In the genomic region with DNA sequence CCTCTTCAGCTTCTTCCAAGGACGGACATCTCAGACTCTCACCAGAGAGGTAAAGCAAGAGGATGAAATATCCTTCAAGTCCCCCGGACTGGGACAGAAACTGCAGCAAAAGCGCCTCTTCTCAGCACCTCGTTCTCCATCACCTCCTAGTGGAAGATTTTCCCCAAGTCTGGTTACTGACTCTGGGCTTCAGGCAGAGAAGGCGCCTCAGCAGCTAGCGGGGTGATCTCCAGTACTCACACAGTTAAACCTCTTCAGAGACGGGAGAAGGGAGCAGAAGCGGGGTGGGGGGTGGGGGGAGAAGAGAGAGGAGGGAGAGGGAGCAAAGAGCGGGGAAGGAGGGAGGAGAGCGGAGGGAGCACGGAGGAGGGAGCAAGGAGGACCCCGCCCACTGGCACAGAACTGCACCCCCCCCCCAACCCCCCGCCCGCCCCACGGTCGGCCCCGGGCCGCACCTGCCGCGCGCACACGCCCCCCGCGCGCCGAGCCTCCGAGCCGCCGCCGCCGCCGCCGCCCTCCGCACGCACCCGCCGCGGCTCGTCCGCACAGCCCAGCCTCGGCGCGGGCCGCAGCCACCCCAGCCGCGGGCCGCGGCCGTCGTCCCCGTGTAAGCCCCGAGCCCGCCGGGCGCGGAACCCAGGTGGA, we compare ENCODE assay signal across 8 mouse cellular contexts. TPM values are rescaled to one million over a fixed set of nuclear protein-coding genes. Genes with fewer than 3 reads are reported as not detected.
A peak's percentile ranks its signal among the peaks of the same experiment; 100 is the strongest.
DNase-seq lines count a peak whose midpoint lies in the region; ATAC-seq and TF ChIP-seq lines count a peak whose summit lies in the region.

No protein-coding gene starts in this region.

- peak overlapping the region; percentile 78 for H3K9ac ChIP-seq in forebrain, embryonic 12.5 days
- peak overlapping the region; percentile 34 for H3K9ac ChIP-seq in intestine, embryonic 14.5 days (ENCODE audit: low read length)
- H3K9ac ChIP-seq in midbrain, embryonic 13.5 days (replicated peaks), result peak overlapping the region; percentile 89

- intact Hi-C loops in left cerebral cortex, postnatal 14 days (cut with DNase I), result loop anchor here (5.0 kb wide), 2 partner anchors 105 to 170 kb away; no protein-coding TSS in a partner anchor

- H3K27ac ChIP-seq in spleen, adult 2 months (ENCODE audit: insufficient read depth, low read length), result no peak overlapping the region
- peak overlapping the region; percentile 90 for H3K27ac ChIP-seq in forebrain, embryonic 12.5 days
- H3K27ac ChIP-seq in intestine, embryonic 14.5 days (ENCODE audit: low read depth), result no peak overlapping the region
- H3K27ac ChIP-seq in midbrain, embryonic 13.5 days, result peak overlapping the region; percentile 97

- no peak for TF ChIP-seq CTCF in spleen, adult 2 months (IDR thresholded peaks at IDR 0.05; ENCODE audit: extremely low read depth, insufficient read depth, insufficient read length, insufficient replicate concordance)

- peak overlapping the region; percentile 88 for H3K4me2 ChIP-seq in forebrain, embryonic 12.5 days
- H3K4me2 ChIP-seq in intestine, embryonic 14.5 days (ENCODE audit: low read length), result peak overlapping the region; percentile 92
- H3K4me2 ChIP-seq in midbrain, embryonic 13.5 days (replicated peaks), result peak overlapping the region; percentile 79

- no peaks in the 10 kb centered on the region for H3K9me3 ChIP-seq in forebrain, embryonic 12.5 days
- H3K9me3 ChIP-seq in intestine, embryonic 14.5 days (ENCODE audit: control insufficient read depth, low read length), result no peaks in the 10 kb centered on the region
- H3K9me3 ChIP-seq in midbrain, embryonic 13.5 days, result no peaks in the 10 kb centered on the region

- peaks cover 9% of the 10 kb centered on the region; the same call in 1 of the 2 replicates for H3K27me3 ChIP-seq in spleen, adult 2 months (ENCODE audit: control insufficient read depth, insufficient read depth, low read length)
- peaks cover 7% of the 10 kb centered on the region; the same call in 1 of the 2 replicates for H3K27me3 ChIP-seq in forebrain, embryonic 12.5 days
- H3K27me3 ChIP-seq in intestine, embryonic 14.5 days (replicated peaks; ENCODE audit: control insufficient read depth, insufficient read depth, low read length), result peaks cover 28% of the 10 kb centered on the region
- H3K27me3 ChIP-seq in midbrain, embryonic 13.5 days, result no peaks in the 10 kb centered on the region; the same call in 1 of the 2 replicates

- peak overlapping the region; percentile 32 for H3K4me3 ChIP-seq in spleen, adult 2 months (ENCODE audit: extremely low read depth, insufficient read depth, insufficient read length)
- peak overlapping the region; percentile 77 for H3K4me3 ChIP-seq in forebrain, embryonic 12.5 days (replicated peaks)
- peak overlapping the region; percentile 49 for H3K4me3 ChIP-seq in intestine, embryonic 14.5 days (ENCODE audit: low read depth, low read length)
- peak overlapping the region; percentile 72 for H3K4me3 ChIP-seq in midbrain, embryonic 13.5 days (replicated peaks)

- peaks cover 2% of the 10 kb centered on the region for H3K4me1 ChIP-seq in spleen, adult 2 months (ENCODE audit: control insufficient read depth, insufficient read depth, insufficient read length)
- H3K4me1 ChIP-seq in forebrain, embryonic 12.5 days, result 0 out of 2 replicates have a peak, but pooled peaks cover 7% of the 10 kb centered on the region
- no peaks in the 10 kb centered on the region for H3K4me1 ChIP-seq in intestine, embryonic 14.5 days (replicated peaks; ENCODE audit: control insufficient read depth, insufficient read depth, low read length)
- peaks cover 23% of the 10 kb centered on the region for H3K4me1 ChIP-seq in midbrain, embryonic 13.5 days (replicated peaks)

- WGBS in spleen, adult 2 months, result 2% methylated on average over 51 of the region's 56 CpGs
- WGBS in forebrain, embryonic 12.5 days, result under 1% methylated on average over 14 of the region's 56 CpGs
- WGBS in intestine, embryonic 14.5 days, result 1% methylated on average over 19 of the region's 56 CpGs
- 0% methylated on average over 20 of the region's 56 CpGs for WGBS in midbrain, embryonic 13.5 days

- no peaks in the 10 kb centered on the region for H3K36me3 ChIP-seq in spleen, adult 2 months (ENCODE audit: control insufficient read depth, insufficient read depth, low read length)
- H3K36me3 ChIP-seq in forebrain, embryonic 12.5 days (replicated peaks), result no peaks in the 10 kb centered on the region
- no peaks in the 10 kb centered on the region for H3K36me3 ChIP-seq in intestine, embryonic 14.5 days (ENCODE audit: control insufficient read depth, insufficient read depth, low read length)
- no peaks in the 10 kb centered on the region for H3K36me3 ChIP-seq in midbrain, embryonic 13.5 days

- DNase-seq in spleen, adult 2 months (ENCODE audit: low read depth in 1 of 2, low spot score in 2 of 2), result no peak
- DNase-seq in spleen, postnatal 10 days (ENCODE audit: low spot score in 2 of 2), result no peak
- DNase-seq in intestine, embryonic 14.5 days (ENCODE audit: low spot score), result peak; percentile 57
- DNase-seq in left cerebral cortex, postnatal 14 days (ENCODE audit: low spot score in 2 of 2), result peak; percentile 66 to 74
- DNase-seq in yolk sac, embryonic 10.5 days (ENCODE audit: low spot score), result peak; percentile 22
- DNase-seq in c-Kit-positive CD71-positive TER-119-positive erythroid progenitor cells, embryonic 14.5 days (ENCODE audit: low spot score), result no peak

- no peak for TF ChIP-seq POLR2A in spleen, adult 2 months (IDR thresholded peaks at IDR 0.05; ENCODE audit: low read depth, low read length)

- ATAC-seq in forebrain, embryonic 12.5 days (ENCODE audit: low FRiP score), result peak; percentile 89
- ATAC-seq in intestine, embryonic 14.5 days (replicated peaks; ENCODE audit: low FRiP score, low TSS enrichment, low read depth), result peak; percentile 68
- peak; percentile 95 for ATAC-seq in midbrain, embryonic 13.5 days

RNA-seq across cellular contexts. Expression of a gene that starts 0.7 kb away (rescaled TPM):
- 0.18 and 0.19 TPM in 2 replicates for polyA plus RNA-seq in spleen, adult 2 months (2012; rRNA removed)
- 23.6 and 26.7 TPM in 2 replicates for polyA plus RNA-seq in forebrain, embryonic 12.5 days (2016; fragmentation: Nextera tagmentation; extraction: Ambion mirVana)
- 1.3 and 1.5 TPM in 2 replicates for polyA plus RNA-seq in intestine, embryonic 14.5 days (2014; fragmentation: Nextera tagmentation; extraction: Ambion mirVana)
- total RNA-seq in left cerebral cortex, postnatal 14 days (2021), result 100 to 1,000 TPM; 452 to 460 TPM
- 43.3 and 46.0 TPM in 2 replicates for polyA plus RNA-seq in midbrain, embryonic 13.5 days (2015; fragmentation: Nextera tagmentation; extraction: Ambion mirVana)

Comparison
In these comparisons a context has a peak if more than half of its experiments do, and no peak if none do; other contexts are left out.
1. DNase-seq: peak in intestine, embryonic 14.5 days (single experiment), left cerebral cortex, postnatal 14 days (2 of 2) and yolk sac, embryonic 10.5 days (single experiment); none in spleen, adult 2 months (0 of 2), spleen, postnatal 10 days (0 of 2) and c-Kit-positive CD71-positive TER-119-positive erythroid progenitor cells, embryonic 14.5 days (single experiment).
2. H3K27ac ChIP-seq: peak in forebrain, embryonic 12.5 days (single experiment) and midbrain, embryonic 13.5 days (single experiment); none in spleen, adult 2 months (single experiment) and intestine, embryonic 14.5 days (single experiment).
3. H3K9ac ChIP-seq: peak in every context shown above with its lines; median percentile 89 in midbrain, embryonic 13.5 days; 78 in forebrain, embryonic 12.5 days; 34 in intestine, embryonic 14.5 days.
4. Peak in every context shown above with its lines, with median percentiles within 50 percentile points of each other: H3K4me3 ChIP-seq, ATAC-seq and H3K4me2 ChIP-seq.